Mouse (Mus musculus) myocyte (in vitro differentiated cells): ENCODE data around the gene Med17.

Experiments
- MAX ChIP-seq: IDR thresholded peaks from one replicate; pipeline ENCODE4 v1.6.1; 2011; ENCODE audit warnings: low read depth, mild to moderate bottlenecking, control low read depth
- MYOG ChIP-seq, 3 experiments: IDR thresholded peaks; one replicate each; pipeline ENCODE4 v1.6.1; 2011; ENCODE audit warnings: control low read depth in 2 of 3, low read depth in 2 of 3, mild to moderate bottlenecking in 2 of 3; ENCODE audit not compliant: insufficient read length in 2 of 3, control insufficient read depth in 1 of 3, insufficient read depth in 1 of 3
- POLR2A ChIP-seq: IDR thresholded peaks from one replicate; pipeline ENCODE4 v1.6.1; 2011; ENCODE audit warnings: low read depth, mild to moderate bottlenecking, control low read depth, moderate library complexity; ENCODE audit not compliant: insufficient read length
- TCF12 ChIP-seq: IDR thresholded peaks from one replicate; pipeline ENCODE4 v1.6.1; 2011; ENCODE audit warnings: mild to moderate bottlenecking, control low read depth; ENCODE audit not compliant: poor library complexity, insufficient read depth, severe bottlenecking
- USF1 ChIP-seq: IDR thresholded peaks from one replicate; pipeline ENCODE4 v1.6.1; 2011; ENCODE audit warnings: low read depth, mild to moderate bottlenecking, control low read depth, moderate library complexity

- TF ChIP-seq POLR2A (no peak), MAX (no peak), USF1 (no peak), MYOG (IDR thresholded peaks at IDR 0.05; ENCODE audit: control insufficient read depth in 1 of 3, insufficient read depth in 1 of 3, insufficient read length in 2 of 3, low read depth in 2 of 3) (no peak), TCF12 (no peak)
Observed at GRCm38 (mm10) chr9:15263487-15263886, 16.2 kb downstream of the Med17 start.
